Mouse (Mus musculus): ENCODE results near the gene Prdx6.

GRCm38 (mm10) chr1:161279244-161279908 is 28.4 kb upstream of the Prdx6 start:
- TF ChIP-seq CTCF (IDR thresholded peaks at IDR 0.05; ENCODE audit: borderline replicate concordance, insufficient read depth, low read depth, low read length) (no peak), POLR2A (IDR thresholded peaks at IDR 0.05; ENCODE audit: borderline replicate concordance, insufficient read depth, low read length) (no peak)

All from cerebellum, adult 2 months (tissue).